Mouse (Mus musculus) hindbrain, embryonic 11.5 days (tissue): ENCODE data around the gene Fndc3a. TPM values are rescaled to one million over a fixed set of nuclear protein-coding genes. Genes with fewer than 3 reads are reported as not detected.

ENCODE experiments used
- ATAC-seq: fragments of 200-750 bp; cut with Nextera tagmentation; 2 replicates; pipeline ENCODE4 v1.8.0; 2017; ENCODE audit warnings: mild to moderate bottlenecking, moderate TSS enrichment, moderate library complexity; ENCODE audit not compliant: low FRiP score
- DNase-seq: peaks from one replicate; pipeline ENCODE4 v3.0.0-alpha.2; 2015; ENCODE audit warnings: low spot score
- H3K27ac ChIP-seq: fragments of 300-500 bp; sonication (generic); 2 replicates; pipeline ENCODE4 v1.5.1; 2014; ENCODE audit warnings: mild to moderate bottlenecking, low read depth, low read length
- H3K27me3 ChIP-seq: fragments of 300-500 bp; sonication (generic); 2 replicates; pipeline ENCODE4 v1.6.1; 2014; ENCODE audit warnings: mild to moderate bottlenecking, low read length, moderate library complexity, mixed read lengths; ENCODE audit not compliant: control insufficient read depth, insufficient read depth
- H3K36me3 ChIP-seq: fragments of 300-500 bp; sonication (generic); 2 replicates; pipeline ENCODE4 v1.6.1; 2014; ENCODE audit warnings: mild to moderate bottlenecking, low read length, moderate library complexity, mixed read lengths; ENCODE audit not compliant: control insufficient read depth, insufficient read depth
- H3K4me1 ChIP-seq: fragments of 300-500 bp; sonication (generic); replicated peaks from 2 replicates; pipeline ENCODE4 v1.6.1; 2014; ENCODE audit warnings: low read length, mixed read lengths; ENCODE audit not compliant: control insufficient read depth, insufficient read depth
- H3K4me2 ChIP-seq: fragments of 300-500 bp; sonication (generic); replicated peaks from 2 replicates; pipeline ENCODE4 v1.6.1; 2014; ENCODE audit warnings: mild to moderate bottlenecking, low read depth, low read length
- H3K4me3 ChIP-seq: fragments of 300-500 bp; sonication (generic); 2 replicates; pipeline ENCODE4 v1.5.1; 2014; ENCODE audit warnings: low read depth, low read length
- H3K9ac ChIP-seq: fragments of 300-500 bp; sonication (generic); 2 replicates; pipeline ENCODE4 v1.6.1; 2014; ENCODE audit warnings: low read depth, low read length
- H3K9me3 ChIP-seq: fragments of 300-500 bp; sonication (generic); 2 replicates; pipeline ENCODE4 v1.6.1; 2016; ENCODE audit warnings: low read length; ENCODE audit not compliant: control insufficient read depth
- whole genome bisulfite sequencing: fragments of 180-500 bp; shearing (Covaris S2); extraction: QIAGEN DNeasy Blood & Tissue Kit; methylation state at CpG from one replicate; pipeline ENCODE4 v1.1.7; 2014; 5-methylcytosine and 5-hydroxymethylcytosine counted together
- polyA plus RNA-seq: library from polyadenylated mRNA; unstranded; fragments of >200 nt; fragmentation: Nextera tagmentation; extraction: Ambion mirVana; gene quantifications from 2 replicates; pipeline ENCODE4 v1.2.1, GENCODE M21; 2014

The Fndc3a gene
- polyA plus RNA-seq, 1 experiment from 2014 or later = 57.2 TPM

- Histone ChIP-seq H3K27ac (no peak overlapping the region), H3K4me1 (no peaks in the 10 kb centered on the region), H3K4me2 (no peak overlapping the region), H3K36me3 (no peaks in the 10 kb centered on the region), H3K9ac (no peak overlapping the region), H3K4me3 (no peak overlapping the region), H3K9me3 (no peaks in the 10 kb centered on the region), H3K27me3 (no peaks in the 10 kb centered on the region)
- no peak for DNase-seq
- 89% methylated on average over 6 of the region's 6 CpGs for WGBS
- no peak for ATAC-seq
These were observed 109.4 kb downstream of the Fndc3a start for GRCm38 (mm10) chr14:72600375-72600774.

DNA sequence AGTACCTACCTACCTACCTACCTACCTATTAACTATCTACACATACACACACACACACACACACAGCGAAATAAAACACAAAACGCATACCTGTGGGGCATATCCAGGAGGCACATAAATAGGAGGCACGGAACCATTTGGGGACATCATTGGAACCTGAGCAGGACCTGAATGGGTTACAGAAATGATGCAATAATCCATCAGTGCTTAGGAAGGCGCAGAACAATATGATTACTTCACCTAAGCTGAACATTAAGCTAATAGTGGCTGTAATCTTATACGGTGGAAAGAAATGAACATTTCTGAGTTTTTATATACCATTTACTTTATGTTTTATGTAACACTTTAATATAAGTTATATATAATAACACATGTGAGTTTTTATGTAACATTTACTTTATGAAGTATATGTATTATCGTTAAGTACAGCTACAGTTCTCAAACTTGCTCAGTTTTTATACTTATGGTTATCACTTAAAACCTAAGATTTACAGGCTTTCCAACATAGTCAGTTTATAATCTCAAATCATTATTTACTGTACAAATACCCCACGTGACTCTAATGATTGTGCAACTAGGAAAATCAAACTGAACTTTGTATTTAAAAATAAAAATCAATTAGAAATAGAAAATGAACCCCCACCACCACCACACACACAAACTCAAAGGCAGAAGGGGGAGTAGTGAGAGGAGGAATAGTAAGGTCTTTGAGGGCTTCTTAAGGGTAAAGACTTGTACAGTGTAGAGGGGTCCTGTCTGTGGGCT, 110.6 kb downstream of the Fndc3a start:
- no peak for ATAC-seq
- H3K9ac ChIP-seq = no peak overlapping the region
- H3K4me1 ChIP-seq = no peaks in the 10 kb centered on the region
- H3K27ac ChIP-seq = no peak overlapping the region
- no peak overlapping the region for H3K4me2 ChIP-seq
- DNase-seq = no peak
- H3K27me3 ChIP-seq = no peaks in the 10 kb centered on the region
- 95% methylated on average over 7 of the region's 7 CpGs for WGBS
- no peaks in the 10 kb centered on the region for H3K9me3 ChIP-seq
- H3K36me3 ChIP-seq = no peaks in the 10 kb centered on the region
- H3K4me3 ChIP-seq = no peak overlapping the region

DNA sequence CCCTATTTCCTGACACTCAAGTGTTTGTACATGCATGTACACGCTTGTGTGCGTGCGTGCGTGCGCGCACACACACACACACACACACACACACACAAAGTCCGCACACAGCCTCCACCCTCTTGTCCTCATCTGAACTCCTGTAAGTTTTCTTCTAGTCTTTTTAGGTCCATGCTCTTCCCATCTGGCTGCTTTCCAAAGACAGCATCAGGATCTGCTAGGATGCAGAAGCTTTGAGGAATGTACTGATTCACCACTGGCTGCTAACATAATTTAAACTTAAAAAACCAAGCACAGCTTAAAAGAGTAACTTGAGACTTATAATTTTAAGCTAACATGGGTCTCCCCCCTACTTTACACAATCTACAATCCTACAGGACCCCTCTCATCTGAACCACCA, 115.6 kb downstream of the Fndc3a start:
- H3K27me3 ChIP-seq = no peaks in the 10 kb centered on the region
- H3K27ac ChIP-seq = no peak overlapping the region
- no peak overlapping the region for H3K4me3 ChIP-seq
- no peak overlapping the region for H3K4me2 ChIP-seq
- DNase-seq (no peak), ATAC-seq (no peak)
- no peak overlapping the region for H3K9ac ChIP-seq
- WGBS = 99% methylated on average over 7 of the region's 7 CpGs
- H3K9me3 ChIP-seq = no peaks in the 10 kb centered on the region
- H3K4me1 ChIP-seq = no peaks in the 10 kb centered on the region
- no peaks in the 10 kb centered on the region for H3K36me3 ChIP-seq

- no peaks in the 10 kb centered on the region for H3K27me3 ChIP-seq
- no peak overlapping the region for H3K4me2 ChIP-seq
- no peak for DNase-seq
- no peak overlapping the region for H3K9ac ChIP-seq
- no peak for ATAC-seq
- no peak overlapping the region for H3K27ac ChIP-seq
- H3K4me1 ChIP-seq = no peaks in the 10 kb centered on the region
- no peaks in the 10 kb centered on the region for H3K9me3 ChIP-seq
- H3K4me3 ChIP-seq = no peak overlapping the region
- WGBS = 92% methylated on average over 4 of the region's 4 CpGs
- no peaks in the 10 kb centered on the region for H3K36me3 ChIP-seq
These were observed 120.4 kb downstream of the Fndc3a start for GRCm38 (mm10) chr14:72589415-72589814.

DNA sequence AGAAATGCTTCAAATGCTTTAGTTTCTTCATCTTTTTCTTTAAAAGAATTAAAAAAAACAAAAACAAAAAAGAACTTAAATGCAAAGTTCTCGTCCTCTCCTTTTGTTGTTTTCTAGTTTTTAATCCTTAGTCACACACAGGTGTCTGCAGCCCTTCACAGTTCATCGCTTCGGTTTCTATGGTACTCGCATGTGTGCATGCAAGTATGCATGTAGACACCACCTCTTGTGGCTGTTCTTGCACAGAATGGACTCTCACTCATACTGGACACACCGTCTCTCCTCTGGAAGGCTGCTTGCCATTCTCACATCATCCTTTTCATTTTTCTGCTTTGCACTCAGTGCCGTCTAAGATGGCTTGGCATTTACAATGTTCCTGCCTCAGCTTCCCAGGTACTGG, 126.8 kb downstream of the Fndc3a start:
- Histone ChIP-seq H3K36me3 (no peaks in the 10 kb centered on the region), H3K4me1 (no peaks in the 10 kb centered on the region), H3K9ac (no peak overlapping the region), H3K4me2 (no peak overlapping the region), H3K27ac (no peak overlapping the region), H3K27me3 (no peaks in the 10 kb centered on the region), H3K4me3 (no peak overlapping the region), H3K9me3 (no peaks in the 10 kb centered on the region)
- WGBS = 70% methylated on average over 6 of the region's 6 CpGs
- ATAC-seq (no peak), DNase-seq (no peak)

GRCm38 (mm10) chr14:72580991-72581390, 128.8 kb downstream of the Fndc3a start:
- no peaks in the 10 kb centered on the region for H3K4me1 ChIP-seq
- H3K4me3 ChIP-seq = no peak overlapping the region
- DNase-seq (no peak), ATAC-seq (no peak)
- H3K9me3 ChIP-seq = no peaks in the 10 kb centered on the region
- H3K27me3 ChIP-seq = no peaks in the 10 kb centered on the region
- no peaks in the 10 kb centered on the region for H3K36me3 ChIP-seq
- no peak overlapping the region for H3K9ac ChIP-seq
- no peak overlapping the region for H3K27ac ChIP-seq
- H3K4me2 ChIP-seq = no peak overlapping the region
- WGBS = 94% methylated on average over 3 of the region's 3 CpGs

- H3K9me3 ChIP-seq = no peaks in the 10 kb centered on the region
- H3K27ac ChIP-seq = no peak overlapping the region
- H3K4me2 ChIP-seq = no peak overlapping the region
- H3K4me1 ChIP-seq = no peaks in the 10 kb centered on the region
- H3K9ac ChIP-seq = no peak overlapping the region
- WGBS = 89% methylated on average over 3 of the region's 3 CpGs
- 0 out of 2 replicates have a peak, but pooled peaks cover 3% of the 10 kb centered on the region for H3K36me3 ChIP-seq
- H3K4me3 ChIP-seq = no peak overlapping the region
- DNase-seq (no peak), ATAC-seq (no peak)
- H3K27me3 ChIP-seq = no peaks in the 10 kb centered on the region
These were observed 133.5 kb downstream of the Fndc3a start for GRCm38 (mm10) chr14:72576283-72576682.

DNA sequence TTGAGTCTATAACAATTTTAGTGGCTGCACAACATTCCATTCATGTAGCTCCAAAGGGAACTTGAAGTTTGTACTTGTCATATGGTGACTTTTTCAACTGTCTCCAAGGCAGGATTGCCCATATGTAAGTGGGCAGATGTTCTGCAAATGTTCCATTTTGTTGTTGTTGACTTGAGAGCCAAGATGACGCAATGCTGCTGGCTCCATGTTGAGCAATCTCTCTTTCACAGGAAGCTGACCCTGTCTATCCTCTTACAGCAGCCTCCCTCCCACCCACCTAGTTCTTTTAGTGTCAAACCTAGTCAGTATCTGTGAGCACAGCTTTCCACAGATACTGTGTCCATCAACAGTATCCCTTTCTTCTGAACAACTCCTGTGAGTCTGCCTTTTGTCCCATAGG, 145.9 kb downstream of the Fndc3a start:
- no peaks in the 10 kb centered on the region for H3K4me1 ChIP-seq
- peaks cover 3% of the 10 kb centered on the region; the same call in 1 of the 2 replicates for H3K36me3 ChIP-seq
- H3K9ac ChIP-seq = no peak overlapping the region
- no peak overlapping the region for H3K4me3 ChIP-seq
- H3K9me3 ChIP-seq = no peaks in the 10 kb centered on the region
- H3K4me2 ChIP-seq = no peak overlapping the region
- DNase-seq (no peak), ATAC-seq (no peak)
- WGBS = 100% methylated on average over 1 of the region's 1 CpGs
- H3K27ac ChIP-seq = no peak overlapping the region
- no peaks in the 10 kb centered on the region for H3K27me3 ChIP-seq

GRCm38 (mm10) chr14:72558795-72559194, 151.0 kb downstream of the Fndc3a start:
- 89% methylated on average over 5 of the region's 5 CpGs for WGBS
- Histone ChIP-seq H3K9ac (no peak overlapping the region), H3K36me3 (no peaks in the 10 kb centered on the region)

More at GRCm38 (mm10) chr14:72558795-72559194, 151.0 kb downstream of the Fndc3a start:
- ATAC-seq (no peak), DNase-seq (no peak)
- no peaks in the 10 kb centered on the region for H3K9me3 ChIP-seq
- no peaks in the 10 kb centered on the region for H3K4me1 ChIP-seq
- no peak overlapping the region for H3K4me3 ChIP-seq
- no peak overlapping the region for H3K27ac ChIP-seq
- no peaks in the 10 kb centered on the region for H3K27me3 ChIP-seq
- H3K4me2 ChIP-seq = no peak overlapping the region
